Mouse (Mus musculus): ENCODE measurements around the gene Slc50a1.

The Slc50a1 gene

GRCm38 (mm10) chr3:89232614-89233013 lies 37.8 kb downstream of the Slc50a1 start:
- no peak for DNase-seq (ENCODE audit: low read depth, low spot score)

- DNase-seq (ENCODE audit: low read depth, low spot score) = no peak
These were observed 38.5 kb downstream of the Slc50a1 start for GRCm38 (mm10) chr3:89231772-89232275.

GRCm38 (mm10) chr3:89231345-89231744 lies 39.0 kb downstream of the Slc50a1 start:
- DNase-seq (ENCODE audit: low read depth, low spot score) = no peak

- no peak for DNase-seq (ENCODE audit: low read depth, low spot score)
These were observed 39.8 kb downstream of the Slc50a1 start for GRCm38 (mm10) chr3:89230561-89230960.

- DNase-seq (ENCODE audit: low read depth, low spot score) = no peak
These were observed 41.1 kb downstream of the Slc50a1 start for GRCm38 (mm10) chr3:89229276-89229675.

GRCm38 (mm10) chr3:89228836-89229235 lies 41.5 kb downstream of the Slc50a1 start, which contains the start of gene Muc1:
Muc1 (plus strand) TSS chr3:89229057.
- no peak for DNase-seq (ENCODE audit: low read depth, low spot score)

- peak; percentile 56 for DNase-seq (ENCODE audit: low read depth, low spot score)
These were observed 42.2 kb downstream of the Slc50a1 start for GRCm38 (mm10) chr3:89228180-89228549.

- DNase-seq (ENCODE audit: low read depth, low spot score) = no peak
These were observed 42.8 kb downstream of the Slc50a1 start for GRCm38 (mm10) chr3:89227307-89228179.

- no peak for DNase-seq (ENCODE audit: low read depth, low spot score)
These were observed 43.5 kb downstream of the Slc50a1 start, which contains the start of gene Mtx1 for GRCm38 (mm10) chr3:89226900-89227299. Mtx1 (minus strand) TSS chr3:89227088.

GRCm38 (mm10) chr3:89226361-89226760 lies 44.0 kb downstream of the Slc50a1 start:
- no peak for DNase-seq (ENCODE audit: low read depth, low spot score)

GRCm38 (mm10) chr3:89225918-89226317 lies 44.5 kb downstream of the Slc50a1 start:
- no peak for DNase-seq (ENCODE audit: low read depth, low spot score)

- no peak for DNase-seq (ENCODE audit: low read depth, low spot score)
These were observed 45.0 kb downstream of the Slc50a1 start for GRCm38 (mm10) chr3:89225321-89225815.

GRCm38 (mm10) chr3:89224796-89225195 lies 45.6 kb downstream of the Slc50a1 start:
- DNase-seq (ENCODE audit: low read depth, low spot score) = no peak

GRCm38 (mm10) chr3:89221167-89221566 lies 49.2 kb downstream of the Slc50a1 start:
- no peak for DNase-seq (ENCODE audit: low read depth, low spot score)

- no peak for DNase-seq (ENCODE audit: low read depth, low spot score)
These were observed 50.8 kb downstream of the Slc50a1 start for GRCm38 (mm10) chr3:89219546-89219945.

GRCm38 (mm10) chr3:89218271-89218670 lies 52.1 kb downstream of the Slc50a1 start:
- DNase-seq (ENCODE audit: low read depth, low spot score) = no peak

Data from retina, adult 2 months (tissue).